Mouse (Mus musculus) liver, adult 2 months (tissue): Measurements from ENCODE around the gene Cchcr1. TPM values are rescaled to one million over a fixed set of nuclear protein-coding genes. Genes with fewer than 3 reads are reported as not detected.

Experiments
- DNase-seq: peaks from one replicate; pipeline ENCODE4 v3.0.0-alpha.2; 2011; ENCODE audit warnings: low read depth, low spot score; ENCODE audit errors: extremely low read depth
- H3K27ac ChIP-seq: fragments of 200-500 bp; replicated peaks from 2 replicates; pipeline ENCODE4 v1.5.1; 2012; ENCODE audit warnings: low read depth, mild to moderate bottlenecking, control low read depth, inconsistent platforms, low read length; ENCODE audit not compliant: insufficient read depth
- H3K27me3 ChIP-seq: fragments of 200-500 bp; 2 replicates; pipeline ENCODE4 v1.6.1; 2012; ENCODE audit warnings: mild to moderate bottlenecking, moderate library complexity, low read length, inconsistent platforms; ENCODE audit not compliant: control insufficient read depth, insufficient read depth
- H3K36me3 ChIP-seq: fragments of 200-500 bp; 2 replicates; pipeline ENCODE4 v1.6.1; 2012; ENCODE audit warnings: low read length, inconsistent platforms; ENCODE audit not compliant: control insufficient read depth, insufficient read depth
- H3K4me1 ChIP-seq: fragments of 200-500 bp; 2 replicates; pipeline ENCODE4 v1.6.1; 2011; ENCODE audit warnings: low read length; ENCODE audit not compliant: control insufficient read depth, insufficient read depth
- H3K4me3 ChIP-seq: fragments of 200-500 bp; 2 replicates; pipeline ENCODE4 v1.5.1; 2011; ENCODE audit warnings: low read depth, mild to moderate bottlenecking, control low read depth, low read length, moderate library complexity; ENCODE audit not compliant: insufficient read depth
- H3K79me2 ChIP-seq: fragments of 200-500 bp; 2 replicates; pipeline ENCODE4 v1.6.1; 2012; ENCODE audit warnings: inconsistent platforms, mild to moderate bottlenecking, low read length, moderate library complexity; ENCODE audit not compliant: control insufficient read depth, insufficient read depth
- H3K9ac ChIP-seq: fragments of 200-500 bp; 2 replicates; pipeline ENCODE4 v1.6.1; 2012; ENCODE audit warnings: low read depth, mild to moderate bottlenecking, control low read depth, inconsistent platforms, low read length
- CTCF ChIP-seq: fragments of 200-500 bp; IDR thresholded peaks from 2 replicates; pipeline ENCODE4 v1.5.1; 2011; ENCODE audit warnings: low read depth, low read length, control low read depth
- POLR2A ChIP-seq: fragments of 200-500 bp; IDR thresholded peaks from 2 replicates; pipeline ENCODE4 v1.6.1; 2011; ENCODE audit warnings: low read length, control low read depth; ENCODE audit not compliant: insufficient read depth; ENCODE audit errors: extremely low read depth
- WGBS: fragments of 180-500 bp; shearing (Covaris S2); methylation state at CpG from one replicate; pipeline ENCODE4 v1.1.7; 2018; 5-methylcytosine and 5-hydroxymethylcytosine counted together
- polyA plus RNA-seq: library from polyadenylated mRNA; depleted of rRNA; stranded (reverse); fragments of >200 nt; gene quantifications from 2 replicates; pipeline ENCODE4 v1.2.3, GENCODE M21; 2012
- total RNA-seq: library from RNA; depleted of rRNA; stranded (reverse); fragments of >200 nt; gene quantifications from 2 replicates; pipeline ENCODE4 v1.2.3, GENCODE M21; 2014

The Cchcr1 gene
- total and polyA plus RNA-seq, 2 experiments, result 1.4 to 2.1 TPM

DNA sequence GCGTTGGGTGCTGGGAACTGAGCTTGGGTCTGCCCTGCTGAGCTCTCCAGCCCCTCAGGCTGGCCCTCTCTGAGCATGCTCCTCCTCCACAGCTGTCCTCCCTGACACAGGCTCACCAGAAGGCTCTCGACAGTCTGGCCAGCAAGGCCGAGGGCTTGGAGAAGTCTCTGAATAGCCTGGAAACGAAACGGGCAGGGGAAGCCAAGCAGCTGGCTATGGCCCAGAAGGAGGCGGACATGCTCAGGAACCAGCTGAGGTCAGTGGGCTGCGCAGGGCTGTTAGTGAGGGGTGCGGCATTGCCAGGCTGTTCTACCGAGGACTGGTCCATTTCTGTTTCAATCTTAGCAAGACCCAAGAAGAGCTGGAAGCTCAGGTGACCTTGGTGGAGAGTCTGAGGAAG, 7.5 kb downstream of the Cchcr1 start:
- WGBS, result 95% methylated on average over 9 of the region's 9 CpGs
- no peak overlapping the region for H3K4me3 ChIP-seq
- no peaks in the 10 kb centered on the region for H3K4me1 ChIP-seq
- no peak overlapping the region for H3K9ac ChIP-seq
- TF ChIP-seq POLR2A, result no peak
- no peak for TF ChIP-seq CTCF
- DNase-seq, result no peak
- no peaks in the 10 kb centered on the region for H3K36me3 ChIP-seq
- H3K27me3 ChIP-seq, result no peaks in the 10 kb centered on the region
- H3K27ac ChIP-seq, result no peak overlapping the region
- H3K79me2 ChIP-seq, result no peaks in the 10 kb centered on the region

DNA sequence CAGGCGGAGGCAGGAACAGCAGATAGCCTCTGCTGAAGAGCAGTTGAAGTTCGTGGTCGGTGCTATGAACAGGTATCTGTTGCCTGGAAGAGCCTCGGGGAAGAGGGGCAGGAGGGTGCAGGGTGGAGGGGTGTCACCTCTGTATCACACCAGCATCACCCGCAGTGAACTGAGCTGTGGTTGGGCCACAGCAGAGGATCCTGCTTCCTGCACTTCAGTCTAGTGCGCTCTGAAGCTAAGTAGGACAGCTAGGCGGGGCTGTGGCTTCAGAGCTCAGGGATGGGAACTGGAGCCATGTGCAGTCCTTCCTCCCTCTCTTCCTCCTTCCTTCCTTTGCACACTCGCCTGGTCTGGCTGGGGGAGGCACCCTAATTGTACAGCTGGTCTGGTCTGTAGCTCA, 9.7 kb downstream of the Cchcr1 start:
- H3K79me2 ChIP-seq, result no peaks in the 10 kb centered on the region
- no peaks in the 10 kb centered on the region for H3K27me3 ChIP-seq
- H3K4me3 ChIP-seq, result no peak overlapping the region
- no peak for DNase-seq
- 86% methylated on average over 8 of the region's 8 CpGs for WGBS
- H3K27ac ChIP-seq, result no peak overlapping the region
- H3K36me3 ChIP-seq, result no peaks in the 10 kb centered on the region
- no peak overlapping the region for H3K9ac ChIP-seq
- no peak for TF ChIP-seq CTCF
- no peak for TF ChIP-seq POLR2A
- H3K4me1 ChIP-seq, result no peaks in the 10 kb centered on the region

- no peak for DNase-seq
- Histone ChIP-seq H3K36me3 (no peaks in the 10 kb centered on the region), H3K27me3 (no peaks in the 10 kb centered on the region), H3K27ac (no peak overlapping the region), H3K4me1 (no peaks in the 10 kb centered on the region), H3K4me3 (no peak overlapping the region), H3K9ac (no peak overlapping the region), H3K79me2 (no peaks in the 10 kb centered on the region)
- TF ChIP-seq POLR2A (no peak), CTCF (no peak)
- WGBS, result 26% methylated on average over 3 of the region's 3 CpGs
Observed at GRCm38 (mm10) chr17:35532360-35532759, 15.5 kb downstream of the Cchcr1 start.

- no peak within 1 kb of the TSS for H3K9ac ChIP-seq
- no peaks in the 10 kb centered on the region for H3K36me3 ChIP-seq
- no peaks in the 10 kb centered on the region for H3K27me3 ChIP-seq
- no peaks in the 10 kb centered on the region for H3K4me1 ChIP-seq
- no peak within 1 kb of the TSS for H3K4me3 ChIP-seq
- no peak for DNase-seq
- TF ChIP-seq POLR2A (no peak), CTCF (no peak)
- no peak within 1 kb of the TSS for H3K27ac ChIP-seq
- H3K79me2 ChIP-seq, result no peaks in the 10 kb centered on the region
- WGBS, result 28% methylated on average over 7 of the region's 7 CpGs
Observed at GRCm38 (mm10) chr17:35532901-35533300, 16.0 kb downstream of the Cchcr1 start, which contains the start of gene Psors1c2. Gene Psors1c2, plus strand, starts transcription at chr17:35533201.

DNA sequence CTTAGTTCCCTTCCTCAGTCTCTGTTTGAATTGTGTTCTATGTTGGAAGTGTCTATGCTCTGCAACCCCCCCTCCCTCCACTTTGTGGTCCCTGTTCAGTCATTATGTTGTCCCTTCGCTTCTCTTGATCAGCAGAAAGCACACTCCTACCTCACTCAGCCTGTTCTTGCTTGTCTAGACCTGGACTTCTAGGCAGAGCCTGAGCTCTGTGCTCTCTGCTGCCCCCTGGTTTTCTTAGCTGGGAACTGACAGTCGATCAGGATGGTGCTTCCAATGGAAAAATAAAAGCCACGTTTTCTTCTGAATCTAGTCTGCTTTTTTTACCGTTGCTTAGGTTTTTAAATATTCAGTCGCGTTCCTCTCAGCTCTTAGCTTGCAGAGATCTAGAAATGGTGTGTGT, 17.4 kb downstream of the Cchcr1 start:
- no peak overlapping the region for H3K4me3 ChIP-seq
- no peaks in the 10 kb centered on the region for H3K36me3 ChIP-seq
- H3K27ac ChIP-seq, result no peak overlapping the region
- no peaks in the 10 kb centered on the region for H3K4me1 ChIP-seq
- WGBS, result 7% methylated on average over 6 of the region's 6 CpGs
- peak; percentile 41 for DNase-seq
- H3K79me2 ChIP-seq, result no peaks in the 10 kb centered on the region
- no peak overlapping the region for H3K9ac ChIP-seq
- no peaks in the 10 kb centered on the region for H3K27me3 ChIP-seq
- TF ChIP-seq POLR2A (no peak), CTCF (peak; percentile 79)

DNA sequence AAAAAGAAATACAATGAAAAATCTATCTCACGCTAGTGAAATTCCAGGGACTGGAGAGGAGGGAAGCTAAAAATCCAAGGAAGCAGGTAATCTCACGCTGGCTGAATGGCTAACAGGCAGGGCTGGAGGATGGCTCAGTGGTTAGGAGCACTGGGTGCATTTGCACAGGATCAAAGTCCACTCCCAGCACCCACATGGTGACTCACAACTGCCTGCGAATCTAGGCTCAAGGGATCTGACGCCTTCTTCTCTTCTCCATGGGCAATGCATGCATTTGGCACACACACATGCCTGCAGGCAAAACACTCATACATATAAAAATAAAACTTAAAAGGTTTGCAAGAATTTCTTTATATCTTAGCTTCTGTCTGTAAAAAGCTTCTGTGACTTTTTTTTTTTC, 20.5 kb downstream of the Cchcr1 start:
- H3K4me3 ChIP-seq, result no peak overlapping the region
- WGBS, result 86% methylated on average over 4 of the region's 4 CpGs
- H3K9ac ChIP-seq, result no peak overlapping the region
- H3K27me3 ChIP-seq, result no peaks in the 10 kb centered on the region
- DNase-seq, result no peak
- no peak overlapping the region for H3K27ac ChIP-seq
- no peak for TF ChIP-seq POLR2A
- H3K4me1 ChIP-seq, result no peaks in the 10 kb centered on the region
- no peaks in the 10 kb centered on the region for H3K79me2 ChIP-seq
- no peaks in the 10 kb centered on the region for H3K36me3 ChIP-seq
